Mouse (Mus musculus) bone marrow, adult 2 months (tissue): Measurements from ENCODE around the gene Myadml2.

Experiments used
- CTCF ChIP-seq: fragments of 200-500 bp; IDR thresholded peaks from 2 replicates; pipeline ENCODE4 v1.5.1; 2011; ENCODE audit warnings: low read length, control low read depth; ENCODE audit not compliant: control insufficient read depth, insufficient read depth
- POLR2A ChIP-seq: fragments of 200-500 bp; IDR thresholded peaks from 2 replicates; pipeline ENCODE4 v1.6.1; 2011; ENCODE audit warnings: low read depth, mild to moderate bottlenecking, control low read depth, low read length, borderline replicate concordance; ENCODE audit not compliant: control insufficient read depth

GRCm38 (mm10) chr11:120633520-120634343 lies 14.2 kb downstream of the Myadml2 start, which contains the start of gene Mafg:
- TF ChIP-seq CTCF: no peak
- peak; percentile 43; the same call in 1 of the 2 replicates for TF ChIP-seq POLR2A
